In genomic region chr6:111844321-111844835, GRCm38 (mm10) we compare ENCODE assay signal across 15 mouse cellular contexts.
A peak's percentile ranks its signal among the peaks of the same experiment; 100 is the strongest.
DNase-seq lines count a peak whose midpoint lies in the region; ATAC-seq and TF ChIP-seq lines count a peak whose summit lies in the region.
"Had no signal": no experiment of that assay in that cellular context is flagged by ENCODE, and none has a peak within 500 bp of the region (broad histone marks: within the 10 kb centered on the region; RNA-seq: fewer than 3 reads in every experiment).

No protein-coding gene starts in this region.

- ATAC-seq in hindbrain, embryonic 13.5 days (ENCODE audit: low FRiP score) = peak; percentile 59; the same call in 1 of the 2 replicates
- no peak for ATAC-seq in hindbrain, embryonic 11.5 days (ENCODE audit: low FRiP score)
- ATAC-seq in forebrain, embryonic 14.5 days = peak; percentile 89

- TF ChIP-seq CTCF in olfactory bulb, adult 2 months (IDR thresholded peaks at IDR 0.05; ENCODE audit: insufficient read depth, low read depth, low read length) = no peak

- DNase-seq in hindbrain, embryonic 11.5 days (ENCODE audit: low spot score) = no peak
- DNase-seq in left cerebral cortex, postnatal 14 days (ENCODE audit: low spot score in 2 of 2) = peak; percentile 12 to 25
- DNase-seq in left cerebral cortex, adult 18-20 months (ENCODE audit: low spot score in 2 of 2) = no peak
- peak; percentile 90 for DNase-seq in forebrain, embryonic 14.5 days (ENCODE audit: low spot score)
- no peak for DNase-seq in heart, adult 11 months
- no peak for DNase-seq in layer of hippocampus, adult 11-12 months (ENCODE audit: low spot score)
- DNase-seq: adrenal gland, adult 2 months; cerebellum, postnatal 14 days; gastrocnemius, postnatal 10 days; heart, postnatal 4 days; liver had no signal

- 0 out of 2 replicates have a peak, but pooled peaks cover 4% of the 10 kb centered on the region for H3K4me1 ChIP-seq in hindbrain, embryonic 13.5 days (replicated peaks)
- no peaks in the 10 kb centered on the region for H3K4me1 ChIP-seq in hindbrain, embryonic 11.5 days (replicated peaks; ENCODE audit: control insufficient read depth, insufficient read depth, low read length)
- peaks cover 7% of the 10 kb centered on the region; the same call in 1 of the 2 replicates for H3K4me1 ChIP-seq in forebrain, embryonic 14.5 days (ENCODE audit: control insufficient read depth, insufficient read depth, low read length)
- H3K4me1 ChIP-seq in olfactory bulb, adult 2 months (ENCODE audit: control insufficient read depth, insufficient read depth, low read length) = peaks cover 2% of the 10 kb centered on the region; the same call in 1 of the 2 replicates
- H3K4me1 ChIP-seq: heart, embryonic 12.5 days; lung, embryonic 15.5 days had no signal

- H3K9ac ChIP-seq in hindbrain, embryonic 13.5 days = no peak overlapping the region
- H3K9ac ChIP-seq in hindbrain, embryonic 11.5 days (ENCODE audit: low read depth, low read length) = no peak overlapping the region
- no peak overlapping the region for H3K9ac ChIP-seq in forebrain, embryonic 14.5 days (ENCODE audit: low read length)
- H3K9ac ChIP-seq: heart, embryonic 12.5 days; lung, embryonic 15.5 days had no signal

- TF ChIP-seq POLR2A in olfactory bulb, adult 2 months (IDR thresholded peaks at IDR 0.05; ENCODE audit: insufficient read depth, low read depth, low read length) = no peak

- no peak overlapping the region for H3K4me3 ChIP-seq in hindbrain, embryonic 13.5 days
- no peak overlapping the region for H3K4me3 ChIP-seq in hindbrain, embryonic 11.5 days (ENCODE audit: low read depth, low read length)
- no peak overlapping the region for H3K4me3 ChIP-seq in forebrain, embryonic 14.5 days (ENCODE audit: low read depth, low read length)
- H3K4me3 ChIP-seq in olfactory bulb, adult 2 months (ENCODE audit: insufficient read depth, low read depth, low read length) = no peak overlapping the region
- H3K4me3 ChIP-seq: heart, embryonic 12.5 days; lung, embryonic 15.5 days had no signal

- H3K4me2 ChIP-seq in hindbrain, embryonic 13.5 days = no peak overlapping the region
- H3K4me2 ChIP-seq in hindbrain, embryonic 11.5 days (replicated peaks; ENCODE audit: low read depth, low read length) = no peak overlapping the region
- H3K4me2 ChIP-seq in forebrain, embryonic 14.5 days (ENCODE audit: low read length) = no peak overlapping the region
- H3K4me2 ChIP-seq: heart, embryonic 12.5 days; lung, embryonic 15.5 days had no signal

- no peaks in the 10 kb centered on the region for H3K9me3 ChIP-seq in hindbrain, embryonic 13.5 days
- H3K9me3 ChIP-seq in hindbrain, embryonic 11.5 days (ENCODE audit: control insufficient read depth, low read length) = no peaks in the 10 kb centered on the region
- no peaks in the 10 kb centered on the region for H3K9me3 ChIP-seq in forebrain, embryonic 14.5 days (replicated peaks; ENCODE audit: control insufficient read depth, low read length)
- H3K9me3 ChIP-seq: lung, embryonic 15.5 days had no signal

- H3K27me3 ChIP-seq in hindbrain, embryonic 13.5 days = no peaks in the 10 kb centered on the region
- no peaks in the 10 kb centered on the region for H3K27me3 ChIP-seq in hindbrain, embryonic 11.5 days (ENCODE audit: control insufficient read depth, insufficient read depth, low read length)
- H3K27me3 ChIP-seq in forebrain, embryonic 14.5 days (replicated peaks; ENCODE audit: control insufficient read depth, insufficient read depth, low read length) = 0 out of 2 replicates have a peak, but pooled peaks cover 4% of the 10 kb centered on the region
- H3K27me3 ChIP-seq: heart, embryonic 12.5 days; lung, embryonic 15.5 days had no signal

- 45% methylated on average over 6 of the region's 6 CpGs for WGBS in hindbrain, embryonic 13.5 days
- WGBS in hindbrain, embryonic 11.5 days = 83% methylated on average over 6 of the region's 6 CpGs
- WGBS in forebrain, embryonic 14.5 days = 10% methylated on average over 6 of the region's 6 CpGs
- 48% methylated on average over 6 of the region's 6 CpGs for WGBS in olfactory bulb, adult 2 months

- H3K36me3 ChIP-seq in hindbrain, embryonic 13.5 days = no peaks in the 10 kb centered on the region
- no peaks in the 10 kb centered on the region for H3K36me3 ChIP-seq in hindbrain, embryonic 11.5 days (ENCODE audit: control insufficient read depth, insufficient read depth, low read length)
- H3K36me3 ChIP-seq in forebrain, embryonic 14.5 days (ENCODE audit: control insufficient read depth, insufficient read depth, low read length) = no peaks in the 10 kb centered on the region
- H3K36me3 ChIP-seq: heart, embryonic 12.5 days; lung, embryonic 15.5 days had no signal

- intact Hi-C loops in left cerebral cortex, postnatal 14 days (cut with DNase I) = no loop called here

- H3K27ac ChIP-seq in hindbrain, embryonic 13.5 days = peak overlapping the region; percentile 35
- no peak overlapping the region for H3K27ac ChIP-seq in hindbrain, embryonic 11.5 days (ENCODE audit: low read depth, low read length)
- no peak overlapping the region; the same call in 1 of the 2 replicates for H3K27ac ChIP-seq in forebrain, embryonic 14.5 days (ENCODE audit: low read depth, low read length)
- H3K27ac ChIP-seq in olfactory bulb, adult 2 months (ENCODE audit: insufficient read depth, low read depth, low read length) = 0 out of 2 replicates have a peak overlapping the region, but pooled peaks have one; percentile 26
- H3K27ac ChIP-seq: lung, embryonic 15.5 days had no signal

Comparison
In these comparisons a context has a peak if more than half of its experiments do, and no peak if none do; other contexts are left out.
1. H3K27ac ChIP-seq: peak in hindbrain, embryonic 13.5 days (single experiment) and olfactory bulb, adult 2 months (single experiment); none in hindbrain, embryonic 11.5 days (single experiment) and forebrain, embryonic 14.5 days (single experiment).
2. DNase-seq: peak in left cerebral cortex, postnatal 14 days (2 of 2) and forebrain, embryonic 14.5 days (single experiment); none in hindbrain, embryonic 11.5 days (single experiment), left cerebral cortex, adult 18-20 months (0 of 2), heart, adult 11 months (single experiment) and layer of hippocampus, adult 11-12 months (single experiment).